Mouse (Mus musculus) telencephalon, adult 2 months (tissue): ENCODE results near the gene Pank1.
A peak's percentile ranks its signal among the peaks of the same experiment; 100 is the strongest.

ENCODE experiments used
- DNase-seq: peaks from one replicate; pipeline ENCODE4 v3.0.0-alpha.2; 2011; ENCODE audit warnings: low read depth, low spot score

The Pank1 gene

DNA sequence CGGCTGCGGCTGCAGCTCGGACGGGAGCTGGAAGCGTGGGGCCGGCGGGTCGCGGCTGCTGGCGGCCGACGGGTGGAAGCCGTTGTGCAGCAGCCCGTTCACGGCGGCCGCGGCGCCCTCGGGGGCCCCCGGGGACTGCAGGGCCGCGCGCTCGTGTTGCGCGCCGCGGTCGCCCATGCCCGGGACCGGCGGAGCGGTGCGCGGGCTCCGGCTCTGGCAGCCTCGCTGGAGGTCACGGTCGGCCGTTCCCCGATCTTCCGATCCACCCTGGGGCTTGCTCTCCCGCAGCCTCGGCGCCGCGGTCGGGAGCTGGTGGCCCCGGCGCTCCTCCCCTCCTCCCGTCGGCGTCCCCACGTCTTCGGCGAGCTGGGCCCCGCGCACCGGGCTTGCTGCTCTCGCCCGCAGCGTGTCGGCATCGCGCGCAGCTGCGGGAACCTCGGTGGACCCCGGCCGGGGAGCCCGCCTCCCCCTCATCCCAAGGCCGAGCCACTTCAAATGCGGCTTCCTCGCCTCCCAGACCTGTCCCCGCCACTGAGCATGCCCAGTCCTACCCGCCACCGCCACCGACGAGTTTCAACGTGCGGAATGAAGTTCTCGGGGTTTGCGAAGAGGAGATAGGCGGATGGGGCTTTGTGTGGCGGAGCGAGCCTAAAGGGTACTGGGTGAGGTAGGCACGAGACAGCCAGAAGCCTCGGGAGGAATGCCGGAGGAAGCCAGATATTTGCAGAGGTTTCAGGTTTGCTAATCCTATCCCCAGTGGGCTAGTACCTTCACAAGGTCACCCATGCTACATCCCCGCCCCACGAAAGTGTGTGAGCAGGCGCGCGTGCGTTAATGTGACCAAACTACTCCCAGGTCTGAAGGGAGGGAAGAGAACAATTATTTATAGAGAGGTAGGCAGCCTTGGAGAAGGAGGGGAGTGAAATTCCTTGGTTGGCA is at the start of gene Pank1:
Pank1 (minus strand) TSS at position 853 of the 939 bp plus-strand sequence.
- peak; percentile 68 for DNase-seq

DNA sequence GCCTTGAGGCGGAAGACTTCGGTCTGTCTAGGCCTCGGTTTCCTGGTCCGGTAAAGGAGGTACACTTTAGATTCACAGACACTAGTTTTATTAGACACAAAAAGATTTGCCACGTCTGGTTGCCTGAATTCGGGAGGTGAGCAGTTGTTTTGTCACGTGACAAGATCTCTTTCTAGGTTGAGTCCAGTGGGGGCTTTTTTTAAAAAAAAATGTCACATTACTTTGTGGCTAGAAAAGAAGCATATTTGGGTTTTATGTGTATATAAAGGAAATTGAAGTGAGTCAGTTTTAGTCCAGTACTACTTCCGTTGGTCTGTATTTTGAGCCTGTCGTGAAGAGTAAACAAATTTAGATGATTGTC is 43.3 kb upstream of the Pank1 start:
- no peak for DNase-seq

DNA sequence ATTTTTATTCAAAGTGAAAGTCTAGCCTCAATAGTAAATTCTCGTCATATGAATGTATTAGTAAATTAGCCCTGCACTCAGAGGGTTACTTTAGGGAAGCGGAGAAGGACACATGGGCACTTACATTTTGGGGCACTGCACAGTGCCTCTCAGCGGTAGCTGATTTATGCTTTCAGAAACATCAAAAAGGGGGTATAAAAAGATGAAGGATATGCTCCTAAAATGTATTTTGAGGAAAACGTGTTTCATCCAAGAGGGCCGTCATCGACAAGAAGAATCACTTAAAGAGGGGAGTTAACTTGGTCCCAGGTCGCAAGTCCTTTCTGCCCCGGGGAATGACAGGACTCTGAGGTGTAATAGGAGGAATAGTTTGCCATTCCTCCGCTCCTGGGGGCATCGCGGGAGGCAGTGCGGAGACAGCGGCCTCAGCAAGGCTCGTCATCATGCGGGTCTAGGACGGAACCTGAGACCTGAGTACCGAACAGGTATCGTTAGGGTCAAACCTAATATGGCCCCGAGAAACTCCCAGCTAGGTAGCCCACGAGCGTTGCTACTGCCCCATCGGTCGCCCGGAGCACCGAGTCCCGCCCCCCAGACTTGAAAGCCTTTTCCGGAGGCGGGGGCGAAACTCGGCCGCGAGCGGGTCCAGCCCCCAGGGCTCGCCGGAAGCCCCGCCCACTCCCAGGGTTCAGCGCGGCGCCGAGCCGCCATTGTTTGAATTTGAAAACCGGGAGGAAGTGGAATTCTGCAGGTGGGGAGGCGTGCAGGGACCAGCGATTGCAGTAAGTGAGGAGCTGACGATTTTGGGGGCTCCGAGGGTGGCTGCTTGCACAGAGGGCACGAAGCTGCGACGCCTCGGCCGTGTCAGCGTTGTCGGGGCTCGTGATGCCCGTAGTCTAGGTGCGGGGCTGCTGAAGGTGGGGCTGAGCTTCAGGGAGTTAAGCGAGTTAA is 42.7 kb upstream of the Pank1 start, which contains the start of gene Kif20b:
Kif20b (plus strand) TSS at position 710 of the 951 bp plus-strand sequence.
- peak; percentile 62 for DNase-seq

DNA sequence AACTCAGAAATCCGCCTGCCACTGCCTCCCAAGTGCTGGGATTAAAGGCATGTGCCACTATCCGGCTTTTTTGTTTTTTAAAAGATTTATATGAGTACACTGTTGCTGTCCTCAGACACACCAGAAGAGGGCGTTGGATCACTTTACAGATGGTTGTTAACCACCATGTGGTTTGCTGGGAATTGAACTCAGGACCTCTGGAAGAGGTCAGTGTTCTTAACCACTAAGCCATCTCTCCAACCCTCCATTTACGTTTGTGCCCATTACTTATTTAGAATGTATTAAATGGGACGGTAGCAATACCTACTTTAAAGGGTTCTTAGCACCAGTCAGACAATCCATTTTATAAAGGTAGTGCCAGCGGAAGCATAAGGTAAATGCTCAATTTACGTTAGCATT is 42.0 kb upstream of the Pank1 start:
- no peak for DNase-seq

DNA sequence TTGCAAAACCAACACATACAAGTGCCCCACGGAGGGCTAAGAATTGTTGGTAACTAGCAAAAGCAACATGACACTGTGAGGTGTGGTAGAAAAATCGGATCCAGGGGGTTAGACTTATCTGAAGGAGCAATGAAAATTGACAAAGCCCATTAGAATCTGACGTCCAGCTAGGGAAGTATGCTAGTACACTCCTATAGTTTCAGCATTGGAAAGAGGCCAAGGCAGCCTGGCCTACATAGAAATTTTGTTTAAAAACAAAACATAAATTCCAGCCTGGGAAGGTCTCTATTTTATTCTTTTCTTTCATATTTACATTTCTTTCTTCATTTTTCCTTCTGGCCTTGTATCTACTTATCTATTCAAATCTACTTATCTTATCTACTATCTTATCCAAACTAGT is 41.3 kb upstream of the Pank1 start:
- no peak for DNase-seq

DNA sequence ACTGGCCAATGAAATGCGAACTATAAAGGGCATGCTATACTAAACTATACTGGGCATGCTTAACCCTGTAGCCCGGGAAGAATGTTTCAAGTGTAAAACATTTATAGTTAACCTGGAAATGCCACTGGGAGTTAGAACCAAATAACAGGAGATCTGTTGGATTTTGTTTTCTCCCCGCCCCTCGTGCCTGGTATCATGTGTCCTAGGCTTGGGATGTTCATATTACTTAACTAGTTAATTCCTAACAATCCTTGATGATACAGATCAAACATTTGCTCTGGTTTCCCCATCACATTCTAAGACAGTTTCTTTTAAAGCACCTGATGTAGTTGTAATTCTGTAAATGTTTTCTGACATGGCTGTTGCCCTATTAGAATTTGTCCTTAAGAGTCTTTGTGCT is 40.8 kb upstream of the Pank1 start:
- DNase-seq: no peak

DNA sequence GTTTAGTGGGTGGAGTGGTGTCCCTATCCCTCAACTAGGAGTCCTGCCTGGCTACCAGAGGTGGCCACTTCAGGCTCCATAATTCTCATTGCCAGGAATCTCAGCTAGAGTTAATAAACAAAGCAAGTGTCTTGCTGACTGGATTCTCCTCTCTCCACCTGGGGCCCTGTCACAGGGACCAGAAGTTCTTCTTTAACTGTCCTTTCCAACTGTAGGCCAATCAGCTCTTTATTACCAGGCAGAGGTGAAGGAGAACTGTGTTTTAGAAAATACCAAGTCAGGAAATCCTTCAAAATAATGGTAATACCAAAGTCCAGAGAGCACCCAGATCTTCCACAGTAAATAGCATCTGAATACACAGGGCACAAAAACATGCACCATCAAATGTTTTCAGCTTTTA is 33.1 kb upstream of the Pank1 start:
- DNase-seq: no peak

DNA sequence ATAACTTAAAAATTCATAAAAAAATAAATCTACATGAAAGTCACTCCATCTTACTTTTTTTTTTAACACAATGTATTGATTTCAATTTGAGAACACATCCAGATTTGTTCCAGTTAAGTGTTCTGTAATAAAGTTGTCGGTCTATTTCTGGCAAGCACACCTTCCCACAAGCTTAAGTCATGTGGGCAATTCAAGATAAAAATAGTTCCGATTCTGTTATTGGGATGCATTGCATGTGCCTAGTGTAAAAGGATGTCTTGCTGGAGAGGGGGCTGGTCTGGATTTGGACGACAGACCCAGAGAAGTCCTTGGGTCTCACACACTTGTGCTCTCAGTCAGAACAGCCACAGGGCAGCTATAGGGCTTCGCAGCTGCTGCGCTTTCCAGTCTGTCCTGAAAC is 27.5 kb upstream of the Pank1 start:
- no peak for DNase-seq

DNA sequence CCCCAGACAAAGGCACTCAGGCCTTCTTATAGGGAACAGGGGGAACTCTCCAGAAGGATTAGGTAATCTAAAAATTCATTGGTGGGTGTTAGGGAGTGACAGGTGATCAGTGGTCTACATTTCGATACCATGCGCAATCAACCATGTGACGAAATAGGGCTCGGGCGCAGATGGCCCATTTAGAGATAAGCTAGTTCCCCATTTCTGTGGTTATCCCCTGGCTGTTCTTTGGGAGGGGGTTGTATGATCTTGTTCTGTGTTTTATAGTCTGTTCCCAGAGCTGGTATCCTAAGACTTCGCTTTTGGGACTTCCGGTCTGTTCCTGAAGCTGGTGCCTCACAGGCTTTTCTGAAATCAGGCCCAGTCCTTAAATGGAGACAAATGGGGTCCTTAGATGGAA is 26.2 kb upstream of the Pank1 start:
- DNase-seq: no peak

DNA sequence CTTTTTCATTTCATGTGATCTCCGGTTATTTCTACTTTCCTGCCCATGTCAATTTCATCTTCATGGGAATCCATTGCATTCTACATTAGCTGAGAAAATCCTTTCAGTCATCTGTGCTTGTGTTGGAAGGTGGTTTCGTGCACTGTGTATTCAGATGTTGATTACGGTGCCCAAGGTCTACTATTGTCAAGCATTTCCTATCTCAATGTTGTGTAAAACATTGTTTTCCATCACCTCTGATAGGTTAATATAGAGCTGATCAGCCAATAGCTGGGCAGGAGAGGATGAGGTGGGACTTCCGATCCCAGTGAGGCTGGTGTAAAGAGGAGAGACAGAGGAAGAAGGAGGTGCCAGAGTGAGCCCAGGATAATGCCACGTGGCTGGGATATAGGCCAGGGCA is 24.8 kb upstream of the Pank1 start:
- no peak for DNase-seq

DNA sequence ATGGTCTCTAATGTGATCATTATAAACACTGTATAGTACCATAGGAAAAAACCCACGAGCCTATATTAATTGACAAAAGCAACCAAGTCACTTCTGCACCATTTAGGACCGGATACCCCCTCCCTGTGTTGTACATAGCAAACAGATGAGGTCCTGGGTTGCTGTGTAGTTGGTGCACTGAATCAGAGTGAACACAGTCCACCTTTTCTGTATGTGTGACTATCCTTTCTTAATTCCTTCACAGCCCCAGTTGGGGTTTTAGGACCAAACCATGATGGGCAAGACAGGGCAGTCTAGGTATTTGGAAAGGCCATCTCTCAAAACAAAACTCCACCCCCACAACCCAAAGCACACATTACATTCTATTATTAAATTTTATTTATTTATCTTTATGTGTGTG is 22.5 kb upstream of the Pank1 start:
- no peak for DNase-seq

DNA sequence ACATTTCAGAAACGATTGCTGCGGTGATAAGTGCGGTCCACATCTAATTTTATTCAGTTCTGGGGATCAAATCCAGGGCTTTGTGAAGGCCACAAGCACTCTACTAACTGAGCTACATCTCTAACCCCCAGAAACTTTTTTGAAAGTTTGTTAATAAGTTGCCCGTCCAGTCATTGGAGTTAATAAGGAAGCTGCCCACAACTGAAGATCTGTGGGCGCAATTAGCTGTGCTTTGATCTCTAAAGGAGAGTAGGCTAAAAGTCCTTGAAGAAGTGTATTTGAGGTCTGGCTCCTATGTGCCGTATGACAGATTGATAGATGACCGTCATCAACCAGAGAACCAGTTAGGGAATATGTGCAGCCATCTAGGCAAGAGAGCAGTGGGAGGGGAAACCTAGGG is 22.0 kb upstream of the Pank1 start:
- no peak for DNase-seq

DNA sequence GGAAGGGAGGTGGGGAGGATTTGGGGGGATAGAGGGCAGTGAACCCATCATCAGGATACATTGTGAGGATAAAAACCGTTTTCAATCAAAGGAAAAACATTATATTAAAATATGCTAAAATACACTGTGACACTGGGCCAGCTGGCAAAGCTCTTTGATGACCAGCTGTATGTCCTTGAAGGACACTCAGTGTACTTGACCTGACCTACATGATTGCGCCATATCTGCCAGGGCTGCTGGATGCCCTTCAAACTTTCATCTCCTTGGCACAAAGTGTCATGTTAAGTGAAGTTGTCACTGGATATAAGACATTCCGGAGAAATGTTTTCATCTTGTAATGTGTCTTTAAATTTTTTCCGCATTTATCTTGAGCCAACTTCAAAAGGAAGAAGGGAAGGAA is 19.7 kb upstream of the Pank1 start:
- DNase-seq: no peak

DNA sequence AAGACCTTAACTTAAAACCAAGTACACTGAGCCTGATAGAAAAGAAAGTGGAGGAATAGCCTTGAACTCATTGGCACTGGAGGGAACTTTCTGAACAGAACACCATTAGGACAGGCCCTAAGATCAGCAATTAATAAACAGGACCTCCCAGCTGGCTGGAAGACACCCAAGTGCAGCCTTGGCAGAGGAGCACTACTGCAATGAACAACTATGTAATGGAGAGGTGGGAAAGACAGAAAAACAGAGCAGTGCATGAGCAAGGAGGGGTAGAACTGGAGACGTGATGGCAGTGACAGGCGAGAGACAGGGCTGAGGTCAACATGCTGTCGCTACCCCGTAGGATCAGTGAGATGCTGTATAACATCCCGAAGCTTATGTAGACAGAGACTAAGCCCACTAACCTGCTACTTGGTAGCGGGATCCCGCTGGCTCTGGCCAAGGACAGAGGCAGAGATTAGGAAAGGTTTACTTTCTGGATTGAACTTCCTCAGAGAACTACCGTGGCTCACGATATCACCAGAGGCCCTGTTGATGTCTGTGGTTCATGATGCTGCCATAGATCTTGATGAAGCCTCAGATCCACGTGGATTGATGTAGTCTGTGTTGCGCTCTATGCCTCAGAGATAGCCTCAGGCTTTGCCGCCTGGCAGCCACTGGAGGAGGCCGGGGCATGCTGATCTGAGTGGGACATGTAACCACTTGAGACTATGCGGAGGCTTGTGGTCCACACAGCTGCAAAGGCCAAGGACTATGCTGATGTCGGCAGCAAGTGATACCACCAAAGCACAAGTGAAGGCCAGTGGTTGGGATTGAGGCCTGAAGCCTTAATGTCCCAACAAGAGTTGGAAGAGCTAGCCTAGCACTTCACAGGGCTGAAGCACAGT is 18.1 kb upstream of the Pank1 start:
- no peak for DNase-seq

DNA sequence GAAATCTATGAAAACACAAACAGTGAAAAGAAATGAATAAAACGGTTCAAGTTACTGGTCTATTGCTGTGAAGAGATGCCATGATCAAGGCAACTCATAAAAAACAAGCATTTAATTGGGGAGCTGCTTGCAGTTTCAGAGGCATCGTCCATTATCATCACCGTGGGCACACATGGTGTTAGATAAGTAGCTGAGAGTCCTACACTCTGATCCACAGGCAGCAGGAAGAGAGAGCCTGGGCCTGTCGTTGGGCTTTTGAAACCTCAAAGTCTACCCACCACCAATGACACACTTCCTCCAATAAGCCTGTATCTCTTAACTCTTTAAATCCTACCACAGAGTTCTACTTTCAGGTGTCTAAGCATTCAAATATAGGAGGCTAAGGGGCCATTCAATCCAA is 15.8 kb upstream of the Pank1 start:
- no peak for DNase-seq

DNA sequence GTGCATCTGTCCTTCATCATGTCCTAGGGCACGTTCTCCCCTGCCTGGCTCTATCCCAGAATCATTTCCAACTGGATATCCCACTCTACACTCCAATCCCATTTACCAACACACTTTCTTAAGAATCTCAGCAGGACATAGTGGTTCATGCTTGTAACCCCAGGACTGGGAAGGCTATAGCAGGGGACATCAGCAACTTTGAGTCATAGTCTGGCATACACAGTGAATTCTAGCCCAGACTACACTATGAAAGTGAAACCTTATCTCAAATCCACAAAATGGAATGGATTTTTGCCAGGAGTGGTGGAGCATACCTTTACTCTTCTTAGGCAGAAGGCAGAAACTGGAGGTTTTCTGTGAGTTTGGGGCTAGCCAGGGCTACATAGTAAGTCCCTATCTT is 12.3 kb upstream of the Pank1 start:
- DNase-seq: no peak

DNA sequence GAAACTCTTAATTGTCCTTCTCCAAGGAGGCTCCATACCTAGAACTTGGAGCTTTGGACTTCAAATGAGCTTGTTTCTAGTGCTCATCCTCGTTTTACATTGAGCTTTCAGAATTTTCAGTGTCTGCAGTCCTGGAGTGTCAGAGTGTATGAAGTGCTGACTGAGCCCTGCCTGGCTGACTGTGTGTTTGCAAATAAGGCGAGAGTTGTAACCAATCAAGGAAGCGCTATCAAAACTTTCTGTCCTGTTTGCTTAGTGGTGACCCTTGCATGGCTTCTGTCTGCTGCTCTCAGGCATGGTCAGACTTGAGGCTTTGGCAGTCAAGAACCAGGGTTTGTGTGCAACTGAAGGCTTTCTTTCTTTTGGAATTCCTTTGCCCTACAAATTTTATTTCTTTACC is 11.7 kb upstream of the Pank1 start:
- no peak for DNase-seq

DNA sequence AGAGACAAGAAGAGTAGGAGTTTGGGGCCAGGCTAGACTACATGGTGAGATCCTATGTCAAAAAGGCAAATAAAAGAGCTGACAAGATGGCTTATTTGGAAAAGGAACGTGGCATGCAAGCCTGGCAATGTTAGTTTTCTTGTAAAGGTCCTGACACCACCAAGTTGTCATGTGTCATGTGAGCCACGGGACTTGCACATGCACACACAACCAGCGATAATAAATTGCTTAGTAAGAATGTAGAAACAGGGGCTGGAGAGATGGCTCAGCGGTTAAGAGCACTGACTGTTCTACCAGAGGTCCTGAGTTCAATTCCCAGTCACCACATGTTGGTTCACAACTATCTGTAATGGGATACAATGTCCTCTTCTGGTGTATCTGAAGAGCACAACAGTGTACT is 7.1 kb upstream of the Pank1 start:
- no peak for DNase-seq

DNA sequence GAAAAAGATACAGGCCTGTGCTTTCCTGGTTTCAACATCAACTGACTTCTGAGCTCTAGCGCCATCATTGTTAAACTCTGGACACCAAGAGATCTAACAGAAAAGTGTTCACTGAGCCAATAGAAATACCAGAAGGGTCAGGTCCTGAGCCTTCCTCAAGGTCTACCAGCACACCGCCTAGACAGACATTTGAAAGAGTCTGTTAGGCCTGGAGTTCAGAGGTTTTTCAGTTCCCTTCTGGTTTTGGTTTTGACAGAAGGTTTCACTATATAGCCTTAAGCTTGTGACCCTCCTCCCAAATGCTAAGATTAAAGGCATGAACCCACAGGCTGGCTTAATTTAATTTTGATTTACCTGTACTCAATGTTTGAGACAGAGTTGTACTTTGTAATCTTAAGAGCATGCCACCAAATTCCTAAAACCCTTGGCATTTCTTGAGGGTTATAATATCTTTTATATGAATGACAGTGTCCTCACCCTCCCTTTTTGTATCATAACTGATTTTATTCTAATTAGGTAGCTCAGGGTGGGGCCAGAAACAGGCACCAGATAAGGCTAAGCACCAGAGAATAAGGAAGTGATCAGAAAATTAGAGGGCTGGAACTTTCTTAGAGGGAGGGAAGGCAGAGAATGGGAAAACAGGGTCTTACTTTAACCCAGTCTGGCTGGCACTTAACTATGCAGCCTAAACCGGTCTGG is 4.4 kb upstream of the Pank1 start:
- DNase-seq: no peak

DNA sequence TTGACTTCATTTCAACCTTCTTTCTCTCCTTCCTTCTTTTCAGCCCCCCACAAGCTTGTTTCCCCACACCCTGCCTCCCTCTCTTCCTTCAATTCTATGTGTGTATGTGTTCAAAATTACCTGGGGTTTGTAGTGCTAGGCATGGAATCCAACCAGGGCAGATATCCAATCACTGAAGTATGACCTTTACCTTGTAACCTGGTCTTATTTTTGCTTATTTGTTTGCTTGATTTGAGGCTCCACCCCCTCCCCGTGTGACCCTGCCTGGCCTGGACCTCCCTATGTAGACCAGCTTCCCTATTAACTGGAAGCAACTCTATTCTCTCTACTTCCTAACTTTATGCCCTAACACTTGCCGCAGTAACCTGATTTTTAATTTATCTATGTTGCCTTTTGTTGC is 3.2 kb upstream of the Pank1 start:
- DNase-seq: no peak

DNA sequence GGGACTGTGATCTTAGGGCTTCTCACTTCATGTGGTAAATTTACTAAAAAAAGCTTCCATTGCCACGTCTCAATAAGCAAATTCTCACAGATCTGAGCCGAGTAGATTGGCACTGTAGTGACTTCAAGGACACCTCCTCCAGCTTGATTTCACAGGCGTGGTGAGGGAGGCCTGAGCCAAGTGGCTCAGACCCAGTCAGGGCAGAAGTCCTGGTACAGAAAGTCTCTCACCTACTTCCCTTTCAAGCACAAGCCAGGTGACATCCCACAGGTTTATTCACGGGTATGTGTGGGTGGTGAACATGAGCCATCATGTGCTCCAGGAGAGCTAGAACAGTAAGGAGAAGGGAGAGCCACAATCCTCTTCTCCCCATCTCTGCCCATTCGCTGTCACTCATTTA is 1.9 kb upstream of the Pank1 start:
- DNase-seq: peak; percentile 36
